Mouse (Mus musculus): ENCODE measurements around the gene 1700021F05Rik.
"Not testable (repeated sequence)": the region's sequence is repeated elsewhere in the genome, so short reads cannot be mapped to it uniquely, and the experiment has no call there.

Gene 1700021F05Rik

DNA sequence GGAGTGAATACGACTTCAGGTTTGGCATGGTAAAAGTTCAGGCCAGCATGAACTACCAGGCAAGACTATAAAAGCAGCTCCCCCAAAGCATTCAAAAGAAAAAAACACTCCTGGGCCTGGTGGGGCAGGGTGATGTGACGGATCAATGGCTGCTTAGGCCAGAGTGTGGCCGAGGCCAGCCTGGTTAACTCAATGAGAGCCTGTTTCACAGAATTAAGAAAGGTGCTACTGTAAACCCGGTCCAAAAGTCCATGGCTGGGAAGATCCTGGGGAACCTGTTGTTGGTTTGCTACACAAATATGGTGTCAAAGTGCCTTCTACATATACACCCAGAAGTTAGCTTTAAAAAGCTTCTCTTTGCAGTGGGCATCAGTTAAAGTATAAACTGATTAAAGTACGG, 2.0 kb downstream of the 1700021F05Rik start:
- DNase-seq (ENCODE audit: low spot score): no peak

DNA sequence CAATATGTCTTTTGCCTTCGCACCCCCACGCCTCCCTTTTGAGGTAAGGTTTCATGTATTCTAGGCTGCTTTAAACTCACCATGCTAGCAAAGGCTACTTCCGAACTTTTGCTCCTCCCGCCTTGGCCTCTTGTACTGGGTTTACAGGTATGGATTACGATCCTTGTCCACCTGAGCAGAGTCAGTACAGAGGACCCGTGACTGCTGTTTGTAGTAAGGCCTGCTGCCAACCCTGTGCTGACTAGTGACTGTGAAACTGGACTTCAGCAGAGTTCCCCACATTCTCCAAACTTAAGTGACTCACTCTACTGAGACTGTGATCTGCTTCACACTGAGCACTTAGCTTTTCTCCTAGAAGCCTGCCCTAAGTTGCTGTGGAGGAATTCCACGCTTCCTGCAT, 3.1 kb downstream of the 1700021F05Rik start:
- no peak for DNase-seq (ENCODE audit: low spot score)

DNA sequence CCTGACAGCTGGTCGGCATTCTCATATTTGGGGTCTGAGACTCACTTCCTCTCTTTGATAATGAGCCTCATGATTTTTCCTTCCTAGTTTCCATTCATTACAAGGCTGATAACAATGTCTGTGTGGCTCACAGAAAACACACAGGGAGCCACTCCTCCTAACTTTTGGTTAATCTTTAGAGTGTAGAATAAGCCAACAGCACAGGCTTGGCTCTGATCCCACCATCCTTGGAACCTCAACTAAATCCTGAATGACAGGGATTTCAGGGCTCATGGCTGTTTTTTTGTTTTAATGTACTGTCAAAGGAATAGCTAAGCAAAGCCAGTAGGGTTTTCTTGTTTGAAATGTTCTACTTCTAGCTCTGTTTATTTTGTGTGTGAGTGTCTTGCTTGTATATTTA, 6.4 kb downstream of the 1700021F05Rik start:
- DNase-seq (ENCODE audit: low spot score): no peak

DNA sequence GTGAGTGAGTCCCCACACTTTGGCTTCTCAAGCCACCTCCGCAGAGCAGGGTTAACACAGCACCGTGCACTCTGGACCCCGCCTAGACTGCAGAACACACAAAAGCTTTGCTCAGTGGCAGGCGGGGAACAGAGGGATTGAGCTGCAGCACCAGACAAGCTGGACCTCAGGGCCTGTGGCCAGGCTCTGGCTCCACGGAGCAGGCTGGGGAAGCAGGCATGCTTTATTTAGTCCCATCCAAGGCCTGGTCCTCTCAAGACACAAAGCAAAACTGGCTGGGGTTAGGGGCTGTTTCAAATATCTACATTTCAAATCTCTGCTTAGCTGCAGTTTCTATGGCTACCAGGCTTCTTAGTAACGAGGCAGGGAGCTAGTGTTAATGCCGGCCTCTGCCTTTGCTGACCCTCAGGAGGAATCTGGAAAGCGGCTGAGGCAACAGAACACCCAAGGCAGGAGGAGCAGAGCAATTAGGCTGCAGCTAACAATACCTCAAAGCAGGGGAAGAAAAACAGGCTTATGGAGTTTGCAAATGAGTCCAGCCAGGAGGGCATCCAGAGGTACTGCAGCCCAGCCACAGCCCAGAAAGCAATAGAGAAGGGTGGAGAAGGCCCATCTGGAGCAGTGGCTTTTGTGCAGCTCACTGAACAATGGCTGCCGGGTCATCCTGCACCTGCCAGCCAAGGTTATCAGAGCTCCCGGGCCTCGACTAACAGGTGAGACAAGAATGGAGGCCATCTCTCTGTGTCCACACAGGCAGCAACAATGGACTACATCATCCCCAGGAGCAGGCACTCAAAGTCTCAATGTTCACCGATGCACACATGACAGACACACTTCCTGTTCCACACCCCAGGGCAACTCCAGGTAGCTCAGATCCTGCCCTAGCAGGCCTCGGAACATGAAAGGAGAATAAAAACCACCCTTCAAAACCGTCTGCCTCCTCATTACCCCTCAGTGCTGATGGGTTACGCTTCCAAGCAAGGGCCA, 13.2 kb downstream of the 1700021F05Rik start:
- peak; percentile 18 for DNase-seq (ENCODE audit: low spot score)

DNA sequence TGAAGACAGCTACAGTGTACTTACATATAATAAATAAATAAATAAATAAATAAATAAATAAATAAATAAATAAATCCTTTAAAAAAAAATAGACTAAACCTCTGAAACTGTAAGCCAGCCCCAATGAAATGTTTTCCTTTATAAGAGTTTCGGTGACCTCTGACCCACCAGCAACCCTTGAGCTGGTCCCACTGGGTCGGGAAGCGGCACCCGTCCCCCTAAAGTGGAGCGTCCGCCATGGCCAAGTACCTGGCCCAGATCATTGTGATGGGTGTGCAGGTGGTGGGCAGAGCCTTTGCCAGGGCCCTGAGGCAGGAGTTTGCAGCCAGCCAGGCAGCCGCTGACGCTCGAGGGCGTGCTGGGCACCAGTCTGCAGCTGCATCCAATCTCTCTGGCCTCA, 16.9 kb downstream of the 1700021F05Rik start, which contains the start of gene Gm9803:
TSS of gene Gm9803 (plus strand) at position 154 of the 400 bp plus-strand sequence.
- not testable (repeated sequence) for DNase-seq (ENCODE audit: low spot score)

DNA sequence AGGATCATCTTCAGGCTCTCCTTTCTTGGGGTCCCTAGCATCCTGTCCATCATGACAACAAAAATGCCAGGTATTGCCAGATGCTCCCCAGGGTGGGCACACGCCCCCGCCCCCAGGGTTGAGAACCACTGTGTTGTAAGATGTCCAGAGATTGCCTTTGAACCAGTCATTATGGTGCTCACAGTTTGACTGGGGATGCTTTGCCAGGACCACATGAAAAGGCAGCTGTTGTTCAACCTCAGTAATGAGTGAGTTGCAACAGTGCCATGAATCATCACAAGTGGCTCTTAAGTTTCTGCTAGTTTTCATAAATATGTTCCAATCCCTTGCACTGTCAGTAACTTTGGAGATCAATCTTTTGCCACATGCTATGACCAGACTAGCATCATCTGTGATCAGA, 20.8 kb downstream of the 1700021F05Rik start:
- no peak for DNase-seq (ENCODE audit: low spot score)

DNA sequence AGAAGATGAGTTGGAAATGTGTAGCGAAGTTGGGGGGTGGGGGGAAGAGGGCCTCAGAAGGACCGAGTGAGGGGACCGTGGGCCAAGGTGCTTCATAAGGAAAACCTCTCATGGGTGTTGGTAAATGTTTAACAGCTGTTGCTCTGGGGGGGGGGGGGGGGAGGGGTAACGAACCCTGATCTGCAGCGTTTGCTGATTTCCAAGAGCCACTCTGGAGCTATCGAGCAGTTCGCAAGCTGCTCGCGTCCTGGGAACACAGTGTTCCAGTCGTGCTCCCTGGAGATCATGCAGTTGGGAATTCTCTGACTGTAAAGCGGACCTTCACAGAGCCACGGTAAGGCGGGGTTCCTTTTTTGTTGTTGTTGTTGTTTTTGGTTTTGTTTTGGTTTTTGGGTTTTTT, 22.4 kb downstream of the 1700021F05Rik start:
- DNase-seq (ENCODE audit: low spot score): no peak

DNA sequence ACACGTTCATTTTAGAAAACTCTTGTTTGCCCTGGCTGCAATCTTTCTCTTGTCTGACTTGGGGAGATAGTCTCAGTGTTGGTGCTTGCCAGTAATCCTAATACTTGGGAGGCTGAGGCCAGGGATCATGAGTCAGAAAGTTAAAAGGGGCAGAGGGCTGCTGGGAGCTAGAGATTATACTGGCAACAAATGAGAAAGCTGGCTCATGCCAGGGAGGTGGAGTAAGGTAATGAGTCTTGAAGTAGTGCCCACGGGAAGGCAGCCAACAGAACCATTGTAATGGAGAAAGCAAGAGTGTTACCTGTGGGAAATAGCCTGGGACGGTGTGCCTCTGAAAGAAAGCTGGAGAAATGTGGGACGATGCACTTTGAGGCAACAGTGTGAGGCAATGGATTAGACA, 23.0 kb downstream of the 1700021F05Rik start:
- no peak for DNase-seq (ENCODE audit: low spot score)

DNA sequence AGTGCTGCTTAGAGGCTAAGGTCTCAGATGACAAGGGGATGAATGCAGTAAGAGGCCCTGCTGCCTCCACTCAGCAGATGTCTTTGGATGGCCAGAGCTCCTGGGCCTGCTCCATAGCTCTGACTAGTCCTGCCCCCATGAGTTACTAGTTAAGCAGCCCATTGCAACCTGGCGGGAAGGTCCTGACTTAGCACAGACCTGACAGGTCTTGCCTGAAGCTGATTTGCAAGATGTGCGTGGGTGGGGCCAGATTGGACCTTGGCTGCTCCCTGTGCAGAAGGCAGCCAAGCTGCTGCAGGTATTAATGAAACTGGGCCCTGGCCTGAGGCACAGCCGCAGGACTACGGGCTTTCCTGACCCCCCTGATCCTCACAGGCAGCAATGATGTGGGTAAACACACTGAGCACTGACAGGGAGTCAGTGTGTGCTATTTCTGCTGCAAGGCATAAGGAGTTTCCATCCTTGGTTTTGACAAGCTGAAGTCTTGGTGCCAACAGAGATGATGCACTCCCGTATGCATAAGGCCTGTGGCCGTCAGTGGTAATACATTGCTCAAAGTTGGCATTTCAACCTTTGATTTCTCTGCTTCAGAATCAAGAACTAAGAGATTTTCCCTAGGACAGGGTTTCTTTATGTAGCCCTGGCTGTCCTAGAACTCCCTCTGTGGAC, 23.7 kb downstream of the 1700021F05Rik start:
- no peak for DNase-seq (ENCODE audit: low spot score)

DNA sequence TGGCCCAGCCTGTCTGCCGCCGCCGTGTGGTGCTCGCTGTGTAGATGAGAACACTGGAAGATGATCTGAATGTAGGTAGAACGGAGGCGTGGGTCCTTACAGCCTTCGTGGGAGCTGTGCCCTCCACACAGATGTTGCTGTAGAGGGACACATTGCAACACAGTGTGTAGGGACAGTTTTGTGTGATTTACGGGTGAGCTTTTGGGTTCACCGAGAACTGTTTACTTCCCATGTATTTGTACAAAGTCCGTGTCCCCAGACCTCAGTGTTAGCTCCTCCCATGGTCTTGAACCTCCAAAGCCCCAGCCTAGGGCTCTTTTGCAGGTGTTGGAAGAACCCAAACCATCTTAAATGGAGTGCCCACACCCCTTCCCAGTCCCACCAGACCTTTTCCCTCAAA, 27.8 kb downstream of the 1700021F05Rik start:
- DNase-seq (ENCODE audit: low spot score): no peak

DNA sequence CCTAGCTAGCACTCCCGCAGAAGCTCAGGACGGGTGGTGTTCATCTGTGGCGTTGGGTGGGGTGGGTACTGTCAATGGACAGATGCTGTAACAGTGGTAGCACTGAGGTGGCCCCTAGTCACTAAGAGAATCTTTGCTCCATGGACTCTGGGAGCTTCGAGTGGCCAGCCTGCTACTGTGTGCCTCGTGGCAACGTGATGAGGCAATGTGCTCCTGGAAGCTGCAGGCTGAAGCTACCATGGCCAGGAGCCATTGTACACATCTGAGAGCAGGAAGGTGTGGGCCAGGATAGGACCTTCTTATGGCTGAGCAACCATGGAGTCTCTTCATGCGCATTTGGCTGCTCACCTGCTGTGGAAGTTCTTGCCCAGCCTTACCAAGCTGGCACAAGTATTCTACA, 31.6 kb downstream of the 1700021F05Rik start:
- no peak for DNase-seq (ENCODE audit: low spot score)

DNA sequence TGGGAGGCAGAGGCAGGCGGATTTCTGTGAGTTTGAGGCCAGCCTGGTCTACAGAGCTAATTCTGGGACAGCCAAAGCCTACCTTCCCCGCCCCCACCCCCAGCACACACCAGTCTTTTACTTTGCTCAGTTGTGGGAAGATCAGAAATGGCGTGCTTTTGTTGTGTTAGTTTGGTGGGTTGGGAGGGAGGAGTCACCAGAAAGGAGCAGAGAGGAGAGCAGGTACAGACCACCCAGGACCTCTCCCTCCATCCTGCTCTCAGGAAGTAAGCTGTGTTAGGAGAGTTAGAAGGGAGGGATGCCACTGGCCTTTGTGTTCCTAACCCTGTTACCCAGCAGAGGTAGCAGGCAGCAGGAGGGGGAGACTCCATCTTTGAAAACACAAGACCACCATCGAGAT, 33.7 kb downstream of the 1700021F05Rik start:
- DNase-seq (ENCODE audit: low spot score): no peak

DNA sequence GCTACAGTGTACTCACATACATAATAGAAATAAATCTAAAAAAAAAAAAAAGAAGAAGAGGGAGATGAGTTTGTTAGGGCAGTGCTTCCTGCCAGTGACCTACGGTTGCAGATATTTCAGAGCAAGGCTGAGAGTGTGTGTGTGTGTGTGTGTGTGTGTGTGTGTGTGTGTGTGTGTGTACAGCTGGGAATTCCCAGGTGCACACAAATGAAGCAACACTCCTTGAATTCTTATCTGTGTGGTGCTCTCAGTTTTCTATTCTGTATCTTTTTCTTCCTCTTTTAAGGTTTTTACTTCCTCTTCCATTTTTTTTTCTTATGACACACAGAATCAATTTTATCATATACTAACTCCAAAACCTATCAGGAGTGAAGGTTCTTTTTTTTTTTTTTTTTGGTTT, 36.5 kb downstream of the 1700021F05Rik start:
- no peak for DNase-seq (ENCODE audit: low spot score)

DNA sequence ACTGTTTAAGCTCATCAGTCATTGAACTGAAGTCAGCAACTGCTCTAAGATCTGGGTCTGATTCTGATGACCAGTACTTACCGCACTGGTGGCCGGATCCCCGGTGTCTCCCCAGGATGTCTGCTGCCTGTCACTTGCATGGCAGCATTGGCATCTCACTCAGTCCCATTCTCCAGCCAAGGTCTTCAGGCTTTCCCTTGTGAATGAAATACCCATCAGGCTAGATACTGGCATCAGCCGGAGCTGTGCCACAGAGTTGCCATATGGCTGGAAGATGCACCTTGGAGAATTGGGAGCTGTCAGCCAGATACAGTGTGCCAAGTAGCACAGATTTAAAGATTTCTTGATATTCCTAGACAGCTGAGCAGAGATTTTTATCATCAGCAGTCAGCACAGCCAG, 38.2 kb downstream of the 1700021F05Rik start:
- no peak for DNase-seq (ENCODE audit: low spot score)

DNA sequence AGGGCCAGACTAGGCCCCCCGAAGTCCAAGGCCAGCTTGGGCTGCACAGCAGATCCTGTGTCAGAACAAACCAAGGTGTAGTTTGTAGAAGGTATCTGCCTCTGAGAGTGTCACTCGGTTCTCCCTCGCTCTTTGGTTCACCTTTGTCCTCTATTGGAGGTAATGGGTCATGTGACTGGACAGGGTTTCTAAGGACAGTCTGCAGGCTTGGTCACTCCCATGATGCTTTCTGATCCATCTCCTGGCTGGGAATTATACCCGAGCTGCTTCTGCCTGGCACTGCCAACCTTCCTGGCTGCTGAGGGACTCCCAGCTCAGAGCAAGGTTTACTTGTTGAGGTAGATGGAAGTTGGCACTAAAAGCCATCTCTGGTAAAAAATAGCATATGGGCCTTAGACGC, 49.9 kb downstream of the 1700021F05Rik start:
- DNase-seq (ENCODE audit: low spot score): no peak

DNA sequence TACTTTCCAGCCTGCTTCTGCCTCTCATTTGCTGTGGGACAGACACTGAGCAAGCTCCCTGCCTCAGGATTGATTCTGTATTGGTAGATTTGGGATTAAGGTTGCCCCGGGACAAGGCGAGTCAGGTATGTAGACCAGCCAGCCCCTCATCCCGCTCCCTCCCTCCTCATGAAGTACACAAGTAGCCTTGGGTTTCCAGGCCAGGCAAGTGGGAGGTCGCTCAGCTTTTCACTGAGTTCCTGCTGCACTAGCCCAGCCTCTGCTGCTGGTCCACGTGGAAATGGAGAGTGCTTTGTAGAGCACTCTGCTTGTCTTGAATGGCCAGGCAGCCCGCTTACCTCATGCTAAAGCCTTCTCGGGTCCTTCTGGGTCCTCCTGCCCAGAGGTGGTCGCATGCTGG, 50.8 kb downstream of the 1700021F05Rik start:
- DNase-seq (ENCODE audit: low spot score): no peak

DNA sequence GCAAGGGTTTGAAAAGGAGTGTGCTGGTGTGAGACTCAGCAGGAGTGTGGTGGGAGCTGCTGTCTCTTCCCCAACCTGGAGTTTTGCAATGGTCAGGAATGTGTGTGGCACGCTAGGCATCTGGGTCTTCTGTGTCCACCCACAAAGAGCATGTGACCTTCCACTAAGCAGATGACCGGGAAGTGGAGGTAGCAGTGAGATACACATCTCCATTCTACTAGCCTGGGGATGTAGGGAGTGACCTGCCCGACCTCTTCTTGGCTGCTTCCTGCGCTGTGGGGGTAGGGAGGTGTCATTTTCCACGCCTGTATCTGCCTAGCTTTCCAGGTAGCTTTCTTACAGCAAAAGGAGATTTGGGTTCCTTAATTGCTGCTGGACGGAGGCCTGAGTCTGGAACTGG, 51.2 kb downstream of the 1700021F05Rik start:
- DNase-seq (ENCODE audit: low spot score): no peak

DNA sequence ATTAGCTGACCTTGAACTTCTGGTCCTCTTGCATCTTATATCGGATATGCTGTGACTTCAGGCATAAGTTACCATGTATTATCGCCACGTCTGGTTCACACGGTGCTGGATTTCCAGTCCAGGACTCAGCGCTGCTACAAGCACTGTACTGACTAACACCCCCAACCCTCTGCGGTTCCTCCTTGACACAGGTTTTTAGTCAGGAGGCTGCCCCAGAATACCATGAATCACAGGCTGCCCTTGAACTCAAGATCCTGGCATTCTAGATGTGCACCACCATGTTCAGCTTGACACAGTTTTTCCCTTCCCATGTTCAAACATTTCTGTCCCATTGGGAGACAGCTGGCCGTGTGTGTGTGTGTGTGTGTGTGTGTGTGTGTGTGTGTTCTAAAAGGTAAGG, 51.7 kb downstream of the 1700021F05Rik start:
- DNase-seq (ENCODE audit: low spot score): no peak

DNA sequence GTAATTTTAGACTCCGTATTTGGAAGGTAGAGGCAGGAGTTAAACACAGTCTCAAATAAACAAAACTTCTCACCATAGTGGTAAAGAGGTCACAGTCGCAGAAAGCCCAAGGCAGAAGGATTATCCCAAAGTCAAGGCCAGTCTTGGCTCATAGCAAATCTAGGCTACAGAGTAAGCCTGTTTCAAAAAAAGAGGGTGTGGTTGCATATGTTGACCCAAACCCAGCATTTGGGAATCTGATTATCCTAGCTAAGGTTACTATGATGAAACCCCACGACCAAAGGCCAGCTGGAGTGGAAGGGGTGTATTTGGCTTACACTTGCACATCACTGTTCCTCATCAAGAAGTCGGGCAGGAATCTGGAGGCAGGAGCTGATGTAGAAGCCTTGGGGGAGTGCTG, 52.5 kb downstream of the 1700021F05Rik start:
- DNase-seq (ENCODE audit: low spot score): no peak

DNA sequence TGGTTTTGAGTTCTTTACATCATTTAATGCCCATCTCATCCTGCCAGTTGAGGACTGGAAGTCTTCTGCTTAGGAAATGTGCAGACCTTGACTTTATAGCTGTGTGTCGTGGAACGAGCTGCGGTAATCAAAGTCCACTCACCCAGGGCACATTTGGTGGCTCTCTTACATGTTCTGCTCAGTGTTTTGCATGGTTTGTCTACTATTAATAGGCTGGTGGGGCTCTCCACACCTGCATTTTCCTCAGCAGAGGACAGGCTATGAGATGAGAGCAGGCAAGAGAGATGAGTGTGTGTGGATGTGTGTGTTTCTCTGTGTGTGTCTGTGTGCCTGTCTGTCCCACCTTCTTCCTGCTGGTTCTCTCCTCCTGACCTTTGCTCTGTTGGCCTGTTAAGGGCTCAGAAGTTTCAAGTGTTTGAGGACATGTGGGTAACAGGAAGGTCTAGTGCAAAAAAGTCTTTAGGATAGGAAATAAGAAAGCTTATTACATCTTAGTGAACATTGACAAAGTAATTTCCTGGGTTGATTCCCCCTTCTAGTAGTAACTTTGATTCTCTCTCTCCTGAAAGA, 53.3 kb downstream of the 1700021F05Rik start:
- no peak for DNase-seq (ENCODE audit: low spot score)

DNA sequence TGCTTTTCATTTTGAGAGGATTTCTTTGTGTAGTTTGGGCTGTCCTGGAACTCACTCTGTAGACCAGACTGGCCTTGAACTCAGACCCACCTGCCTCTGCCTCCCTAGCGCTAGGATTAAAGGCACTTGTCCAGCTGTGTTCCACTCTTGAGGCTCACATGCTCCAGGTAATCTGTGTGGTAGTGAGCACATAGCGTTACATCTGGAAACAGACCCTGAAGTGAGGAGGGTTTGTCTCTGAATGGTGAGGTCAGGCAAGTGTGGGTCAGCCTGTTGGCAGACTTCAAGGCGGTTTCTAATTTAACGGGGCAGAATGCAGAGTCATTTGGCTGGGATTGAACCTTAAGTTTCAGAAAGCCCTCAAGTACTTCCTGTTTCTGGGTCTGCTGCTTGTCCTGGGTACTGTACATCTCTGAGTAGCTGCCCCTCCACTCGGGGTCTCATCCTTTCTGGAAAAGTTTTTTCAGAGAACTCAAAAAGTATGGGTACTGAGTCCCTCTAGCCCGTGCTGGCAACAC, 55.0 kb downstream of the 1700021F05Rik start:
- DNase-seq (ENCODE audit: low spot score): no peak

DNA sequence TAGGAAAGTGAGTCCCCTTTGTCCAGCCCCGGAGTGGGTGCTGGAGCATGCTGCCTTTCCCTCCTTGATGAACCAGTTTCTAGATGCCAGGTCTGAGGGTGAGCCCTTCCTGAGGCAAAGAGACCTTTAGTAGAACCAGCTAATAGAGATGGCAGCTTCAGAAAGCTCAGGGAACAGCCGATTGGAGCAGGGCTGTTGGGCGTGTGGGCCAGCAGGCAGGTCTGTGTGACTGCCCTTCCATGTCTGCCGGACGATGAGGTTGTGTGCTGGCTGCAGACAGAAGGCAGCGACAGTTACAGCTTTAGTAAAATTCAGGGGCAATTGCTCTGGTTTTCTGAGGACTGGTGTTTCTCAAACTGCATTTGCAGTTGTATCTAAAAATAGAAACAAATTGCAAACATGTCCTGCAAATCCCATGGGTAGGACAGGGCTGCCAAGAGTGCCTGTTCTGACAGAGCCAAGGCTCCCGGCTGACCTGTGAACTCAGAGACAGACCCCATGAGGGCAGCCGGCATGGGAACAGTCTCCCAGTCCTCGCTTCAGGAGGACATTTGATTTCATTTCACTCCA, 57.3 kb downstream of the 1700021F05Rik start:
- DNase-seq (ENCODE audit: low spot score): no peak
